Mouse (Mus musculus) limb, embryonic 10.5 days (tissue): Measurements from ENCODE around the gene Tgif1. TPM values are rescaled to one million over a fixed set of nuclear protein-coding genes. Genes with fewer than 3 reads are reported as not detected.

ENCODE experiments used
- DNase-seq: peaks from one replicate; pipeline ENCODE4 v3.0.0-alpha.2; 2017; ENCODE audit warnings: low spot score
- H3K27ac ChIP-seq: fragments of 300-500 bp; sonication (generic); 2 replicates; pipeline ENCODE4 v1.5.1; 2016; ENCODE audit warnings: mild to moderate bottlenecking
- H3K27me3 ChIP-seq: fragments of 300-500 bp; sonication (generic); 2 replicates; pipeline ENCODE4 v1.6.1; 2016; ENCODE audit warnings: low read depth, mild to moderate bottlenecking; ENCODE audit not compliant: poor library complexity, severe bottlenecking
- H3K36me3 ChIP-seq: fragments of 300-500 bp; sonication (generic); 2 replicates; pipeline ENCODE4 v1.6.1; 2016; ENCODE audit warnings: mild to moderate bottlenecking, moderate library complexity
- H3K4me1 ChIP-seq: fragments of 300-500 bp; sonication (generic); 2 replicates; pipeline ENCODE4 v1.6.1; 2016
- H3K4me3 ChIP-seq: fragments of 300-500 bp; sonication (generic); 2 replicates; pipeline ENCODE4 v1.5.1; 2016; ENCODE audit warnings: mild to moderate bottlenecking, moderate library complexity
- H3K9me3 ChIP-seq: fragments of 300-500 bp; sonication (generic); replicated peaks from 2 replicates; pipeline ENCODE4 v1.6.1; 2016; ENCODE audit warnings: mild to moderate bottlenecking
- WGBS: fragments of 180-500 bp; shearing (Covaris S2); methylation state at CpG from one replicate; pipeline ENCODE4 v1.1.7; 2016; 5-methylcytosine and 5-hydroxymethylcytosine counted together
- polyA plus RNA-seq: library from polyadenylated mRNA; unstranded; fragments of >200 nt; fragmentation: Nextera tagmentation; extraction: Ambion mirVana; gene quantifications from 2 replicates; pipeline ENCODE4 v1.2.1, GENCODE M21; 2016

The Tgif1 gene
- polyA plus RNA-seq, result 105 and 132 TPM in 2 replicates

DNA sequence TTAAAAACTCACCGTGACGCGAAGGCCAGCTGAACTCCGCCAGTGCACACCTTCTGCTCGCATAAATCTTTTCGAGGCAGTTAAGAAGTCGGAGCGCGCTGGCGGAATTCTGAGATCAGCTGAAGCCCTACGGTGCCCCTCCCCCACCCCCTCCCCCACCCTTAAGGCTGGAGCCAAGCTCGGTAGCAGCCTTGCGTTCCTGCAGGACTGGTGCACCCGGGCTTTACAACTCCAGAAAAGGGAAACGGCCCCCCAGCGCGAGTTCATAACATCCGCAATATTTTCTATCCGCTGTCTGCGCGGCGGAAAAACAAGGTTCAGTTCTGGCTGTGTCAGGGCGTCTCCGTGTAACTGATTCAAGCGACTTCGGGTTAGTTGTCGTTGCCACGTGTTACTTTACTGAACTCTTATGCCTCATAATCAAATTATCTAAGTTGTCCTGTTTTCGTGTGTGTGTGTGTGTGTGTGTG is at the start of gene Tgif1:
Tgif1 (minus strand) TSS at position 111 of the 470 bp plus-strand sequence.
- Histone ChIP-seq H3K27ac (peak within 1 kb of the TSS; percentile 99), H3K4me3 (peak within 1 kb of the TSS; percentile 92), H3K36me3 (no peaks in the 10 kb centered on the region), H3K9me3 (no peaks in the 10 kb centered on the region), H3K27me3 (no peaks in the 10 kb centered on the region), H3K4me1 (peaks cover 16% of the 10 kb centered on the region)
- WGBS, result under 1% methylated on average over 29 of the region's 29 CpGs
- DNase-seq, result no peak

DNA sequence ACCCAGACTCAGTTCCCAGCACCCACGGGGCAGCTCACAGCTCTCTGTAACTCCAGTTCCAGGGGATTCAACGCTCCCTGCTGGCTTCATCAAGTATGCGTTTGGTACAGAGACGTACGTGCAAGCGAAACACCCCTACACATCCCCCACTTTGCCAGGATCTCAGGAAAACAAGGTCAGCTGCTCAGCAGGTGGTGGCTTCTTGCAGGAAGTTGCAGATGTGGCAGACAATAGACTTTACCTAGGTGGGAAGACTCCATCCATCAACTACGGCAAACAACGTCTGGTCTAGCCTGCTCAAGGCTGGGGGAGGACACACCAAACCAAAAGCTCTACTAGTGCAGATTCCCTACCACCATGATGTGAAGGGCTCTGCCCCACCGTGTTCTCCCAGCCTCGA is 47.3 kb upstream of the Tgif1 start:
- Histone ChIP-seq H3K27ac (no peak overlapping the region), H3K9me3 (no peaks in the 10 kb centered on the region)
- 82% methylated on average over 10 of the region's 10 CpGs for WGBS

GRCm38 (mm10) chr17:70899642-70900041 is 46.3 kb upstream of the Tgif1 start:
- no peak for DNase-seq
- no peak overlapping the region for H3K27ac ChIP-seq

More for the DNA sequence above, 47.3 kb upstream of the Tgif1 start:
- H3K27me3 ChIP-seq, result no peaks in the 10 kb centered on the region
- H3K4me3 ChIP-seq, result no peak overlapping the region
- H3K36me3 ChIP-seq, result no peaks in the 10 kb centered on the region
- no peak for DNase-seq
- H3K4me1 ChIP-seq, result no peaks in the 10 kb centered on the region

GRCm38 (mm10) chr17:70894867-70895266 is 41.5 kb upstream of the Tgif1 start:
- H3K4me3 ChIP-seq, result no peak overlapping the region
- H3K27me3 ChIP-seq, result no peaks in the 10 kb centered on the region
- no peak for DNase-seq
- H3K36me3 ChIP-seq, result no peaks in the 10 kb centered on the region
- H3K4me1 ChIP-seq, result peaks cover 12% of the 10 kb centered on the region
- H3K9me3 ChIP-seq, result no peaks in the 10 kb centered on the region
- no peak overlapping the region for H3K27ac ChIP-seq
- 79% methylated on average over 9 of the region's 9 CpGs for WGBS

More at GRCm38 (mm10) chr17:70899642-70900041, 46.3 kb upstream of the Tgif1 start:
- no peak overlapping the region for H3K4me3 ChIP-seq
- H3K27me3 ChIP-seq, result no peaks in the 10 kb centered on the region
- H3K36me3 ChIP-seq, result no peaks in the 10 kb centered on the region
- no peaks in the 10 kb centered on the region for H3K4me1 ChIP-seq
- no peaks in the 10 kb centered on the region for H3K9me3 ChIP-seq
- 86% methylated on average over 6 of the region's 6 CpGs for WGBS

GRCm38 (mm10) chr17:70893151-70893550 is 39.8 kb upstream of the Tgif1 start:
- no peak overlapping the region for H3K27ac ChIP-seq

DNA sequence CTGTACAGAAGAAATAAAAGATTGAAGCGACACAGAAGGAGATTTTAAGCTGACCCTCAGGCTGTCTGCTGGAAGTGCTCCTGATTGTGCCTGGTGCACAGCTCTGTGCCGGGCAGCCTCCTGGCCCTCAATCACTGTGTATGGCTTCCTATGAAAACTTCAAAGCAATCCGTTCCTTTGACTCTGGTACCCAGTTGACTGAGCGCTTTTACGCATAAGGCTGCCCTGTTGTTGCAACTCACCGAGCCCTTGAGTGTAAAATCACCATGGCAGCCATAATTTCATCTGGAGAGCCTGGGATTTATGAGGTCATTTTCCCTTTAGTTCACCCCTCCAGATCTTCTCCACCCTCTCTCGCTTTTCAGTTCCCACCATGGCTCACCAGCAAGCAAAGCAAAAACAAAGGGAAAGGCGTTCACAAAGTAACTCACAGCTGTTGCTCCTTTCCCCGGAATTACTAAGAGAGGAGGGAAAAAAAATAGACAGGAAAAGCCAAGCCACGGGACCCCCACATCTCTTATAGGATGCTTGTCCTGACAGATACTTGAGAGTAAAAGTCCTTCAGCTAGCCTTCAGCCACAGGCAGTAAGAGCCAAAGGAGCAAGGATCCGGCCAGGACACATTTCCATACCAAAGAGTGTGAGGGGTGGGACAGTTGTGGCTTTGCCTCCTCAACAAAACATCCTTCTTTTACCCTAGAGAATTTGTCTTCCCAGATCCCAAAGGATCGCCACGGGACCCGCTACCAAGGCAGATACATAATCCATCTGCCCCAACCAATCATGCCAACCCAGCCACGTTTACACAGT is 39.1 kb upstream of the Tgif1 start:
- no peaks in the 10 kb centered on the region for H3K9me3 ChIP-seq
- whole genome bisulfite sequencing, result 27% methylated on average over 15 of the region's 15 CpGs
- H3K4me3 ChIP-seq, result no peak overlapping the region; the same call in 1 of the 2 replicates
- peaks cover 12% of the 10 kb centered on the region for H3K4me1 ChIP-seq
- no peak for DNase-seq
- no peaks in the 10 kb centered on the region for H3K36me3 ChIP-seq
- no peaks in the 10 kb centered on the region for H3K27me3 ChIP-seq
- H3K27ac ChIP-seq, result 0 out of 2 replicates have a peak overlapping the region, but pooled peaks have one; percentile 30

More at GRCm38 (mm10) chr17:70893151-70893550, 39.8 kb upstream of the Tgif1 start:
- no peak for DNase-seq
- H3K27me3 ChIP-seq, result no peaks in the 10 kb centered on the region
- no peak overlapping the region for H3K4me3 ChIP-seq
- no peaks in the 10 kb centered on the region for H3K36me3 ChIP-seq
- 74% methylated on average over 5 of the region's 5 CpGs for WGBS
- no peaks in the 10 kb centered on the region for H3K9me3 ChIP-seq
- H3K4me1 ChIP-seq, result peaks cover 12% of the 10 kb centered on the region

GRCm38 (mm10) chr17:70890571-70890970 is 37.2 kb upstream of the Tgif1 start:
- no peak overlapping the region for H3K4me3 ChIP-seq
- WGBS, result 90% methylated on average over 8 of the region's 8 CpGs
- no peak overlapping the region for H3K27ac ChIP-seq
- no peaks in the 10 kb centered on the region for H3K9me3 ChIP-seq
- peaks cover 12% of the 10 kb centered on the region for H3K4me1 ChIP-seq
- no peak for DNase-seq
- no peaks in the 10 kb centered on the region for H3K27me3 ChIP-seq
- H3K36me3 ChIP-seq, result no peaks in the 10 kb centered on the region

DNA sequence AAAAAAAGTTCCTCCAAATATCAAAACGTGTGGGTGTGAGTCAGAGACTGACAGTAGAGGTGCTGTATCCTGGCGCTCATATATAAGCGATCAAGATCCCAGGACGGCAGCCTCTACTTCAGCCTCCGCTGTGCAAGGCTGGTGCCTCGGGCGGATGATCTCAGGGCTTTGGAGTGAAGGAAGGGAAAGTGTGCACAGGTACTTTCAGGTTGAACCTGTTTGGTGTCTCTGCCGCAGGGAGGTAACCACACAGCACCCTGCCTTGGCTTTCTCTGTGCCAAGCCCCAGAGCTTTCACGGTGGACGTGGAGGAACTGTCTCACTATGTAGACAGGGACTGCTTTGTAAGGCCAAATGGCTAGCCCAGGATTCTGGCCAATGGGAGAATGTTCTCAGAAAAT is 35.3 kb upstream of the Tgif1 start:
- Histone ChIP-seq H3K9me3 (no peaks in the 10 kb centered on the region), H3K4me1 (peaks cover 12% of the 10 kb centered on the region), H3K36me3 (no peaks in the 10 kb centered on the region), H3K27ac (no peak overlapping the region), H3K27me3 (no peaks in the 10 kb centered on the region), H3K4me3 (no peak overlapping the region)
- DNase-seq, result no peak
- WGBS, result 83% methylated on average over 10 of the region's 10 CpGs

- Histone ChIP-seq H3K27ac (no peak overlapping the region), H3K9me3 (no peaks in the 10 kb centered on the region), H3K36me3 (no peaks in the 10 kb centered on the region), H3K4me1 (peaks cover 11% of the 10 kb centered on the region), H3K27me3 (no peaks in the 10 kb centered on the region), H3K4me3 (no peak overlapping the region)
- WGBS, result 94% methylated on average over 9 of the region's 9 CpGs
- DNase-seq, result no peak
Observed at GRCm38 (mm10) chr17:70887848-70888247, 34.5 kb upstream of the Tgif1 start.

- Histone ChIP-seq H3K27me3 (no peaks in the 10 kb centered on the region), H3K27ac (no peak overlapping the region), H3K4me1 (peaks cover 7% of the 10 kb centered on the region), H3K4me3 (no peak overlapping the region), H3K36me3 (no peaks in the 10 kb centered on the region), H3K9me3 (no peaks in the 10 kb centered on the region)
- DNase-seq, result no peak
- 83% methylated on average over 16 of the region's 16 CpGs for WGBS
Observed at GRCm38 (mm10) chr17:70886641-70887391, 33.5 kb upstream of the Tgif1 start.

GRCm38 (mm10) chr17:70885868-70886267 is 32.5 kb upstream of the Tgif1 start:
- no peaks in the 10 kb centered on the region for H3K9me3 ChIP-seq
- no peak for DNase-seq
- no peak overlapping the region for H3K27ac ChIP-seq
- no peaks in the 10 kb centered on the region for H3K27me3 ChIP-seq
- peaks cover 12% of the 10 kb centered on the region for H3K4me1 ChIP-seq
- WGBS, result 84% methylated on average over 5 of the region's 5 CpGs
- no peak overlapping the region for H3K4me3 ChIP-seq
- H3K36me3 ChIP-seq, result no peaks in the 10 kb centered on the region

DNA sequence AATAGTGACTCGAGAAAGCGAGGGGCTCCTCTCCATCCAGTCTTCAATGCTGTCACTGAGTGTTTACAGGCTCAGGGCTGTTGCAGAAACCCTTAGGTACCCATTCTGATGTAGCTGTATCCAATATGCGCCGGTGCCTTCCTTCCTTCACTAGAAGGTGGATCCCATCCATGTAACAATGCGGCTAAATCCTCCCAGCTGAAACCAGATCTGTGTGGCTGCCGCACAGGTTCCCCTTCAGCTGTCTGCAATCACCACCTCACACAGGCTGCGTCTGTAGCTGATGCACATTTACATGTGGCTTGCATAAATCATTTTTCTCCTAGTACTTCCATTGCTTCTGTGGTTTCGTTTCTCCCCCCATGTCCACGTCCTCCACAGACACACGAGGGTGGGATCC is 28.6 kb upstream of the Tgif1 start:
- Histone ChIP-seq H3K9me3 (no peaks in the 10 kb centered on the region), H3K4me3 (no peak overlapping the region), H3K4me1 (peaks cover 12% of the 10 kb centered on the region), H3K36me3 (no peaks in the 10 kb centered on the region), H3K27me3 (no peaks in the 10 kb centered on the region), H3K27ac (no peak overlapping the region)
- 82% methylated on average over 10 of the region's 10 CpGs for WGBS
- DNase-seq, result no peak

DNA sequence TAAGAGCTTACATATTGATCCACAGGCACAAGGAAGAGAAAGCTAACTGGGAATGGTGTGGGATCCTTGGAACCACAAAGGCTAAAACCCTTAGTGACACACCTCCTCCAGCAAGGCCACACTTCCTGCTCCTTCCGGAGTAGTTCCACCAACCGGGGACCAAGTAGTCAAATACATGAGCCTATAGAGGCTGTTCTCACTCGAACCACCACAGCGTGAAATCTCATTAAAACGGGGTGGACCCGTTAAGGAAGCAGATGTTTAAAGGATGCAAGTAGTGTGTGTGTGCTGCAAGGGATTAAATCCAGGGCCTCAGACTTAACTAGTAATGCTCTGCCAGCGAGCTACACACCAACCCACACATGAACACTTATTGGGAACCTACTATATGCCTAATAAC is 27.8 kb upstream of the Tgif1 start:
- Histone ChIP-seq H3K27ac (peak overlapping the region; percentile 50; the same call in 1 of the 2 replicates), H3K27me3 (no peaks in the 10 kb centered on the region), H3K36me3 (no peaks in the 10 kb centered on the region), H3K9me3 (no peaks in the 10 kb centered on the region), H3K4me3 (no peak overlapping the region), H3K4me1 (peaks cover 12% of the 10 kb centered on the region)
- 61% methylated on average over 7 of the region's 7 CpGs for WGBS
- DNase-seq, result no peak
